Mouse (Mus musculus) testis, adult 2 months (tissue): ENCODE measurements around the gene Foxj2.

Source experiments
- CTCF ChIP-seq: fragments of 200-500 bp; IDR thresholded peaks from 2 replicates; pipeline ENCODE4 v1.5.1; 2012; ENCODE audit warnings: low read depth, mild to moderate bottlenecking, inconsistent platforms, low read length, moderate library complexity; ENCODE audit not compliant: control insufficient read depth, insufficient read depth, insufficient replicate concordance
- POLR2A ChIP-seq: fragments of 200-500 bp; IDR thresholded peaks from 2 replicates; pipeline ENCODE4 v1.6.1; 2012; ENCODE audit warnings: low read depth, mild to moderate bottlenecking, inconsistent platforms, low read length, moderate library complexity; ENCODE audit not compliant: control insufficient read depth

- no peak for TF ChIP-seq POLR2A
- no peak for TF ChIP-seq CTCF
Observed at GRCm38 (mm10) chr6:122770760-122771315, 48.9 kb upstream of the Foxj2 start.
